Mouse (Mus musculus) spleen, adult 2 months (tissue): ENCODE results near the gene Cdc42bpa.

Source experiments
- CTCF ChIP-seq: fragments of 200-500 bp; IDR thresholded peaks from 2 replicates; pipeline ENCODE4 v1.5.1; 2011; ENCODE audit warnings: mild to moderate bottlenecking, inconsistent platforms; ENCODE audit not compliant: insufficient read depth, insufficient read length, insufficient replicate concordance; ENCODE audit errors: extremely low read depth
- POLR2A ChIP-seq: fragments of 200-500 bp; IDR thresholded peaks from 2 replicates; pipeline ENCODE4 v1.6.1; 2011; ENCODE audit warnings: low read depth, low read length, inconsistent platforms

DNA sequence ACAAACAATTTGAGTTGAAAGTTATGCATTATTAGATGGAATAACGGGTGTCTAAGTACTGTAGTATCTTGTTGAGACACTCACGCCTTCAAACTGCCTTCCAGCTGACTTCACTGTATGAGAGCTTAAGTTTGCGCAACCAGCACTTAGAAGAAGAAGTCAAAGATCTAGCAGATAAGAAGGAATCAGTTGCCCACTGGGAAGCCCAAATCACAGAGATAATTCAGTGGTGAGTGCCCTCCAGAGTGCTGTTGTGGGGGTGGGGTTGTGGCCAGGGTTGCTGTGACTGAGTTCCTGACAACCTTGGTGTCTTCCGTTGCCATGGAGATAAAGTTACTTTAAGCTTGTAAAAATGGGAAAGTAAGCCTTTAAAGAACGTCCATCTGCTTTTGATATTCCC, 148.8 kb downstream of the Cdc42bpa start:
- TF ChIP-seq CTCF (no peak), POLR2A (no peak)
